Mouse (Mus musculus) erythroblast, adult 5-6 weeks (primary cell): ENCODE results near the gene Hnrnpa1. TPM values are rescaled to one million over a fixed set of nuclear protein-coding genes. Genes with fewer than 3 reads are reported as not detected.
"Not testable (repeated sequence)": the region's sequence is repeated elsewhere in the genome, so short reads cannot be mapped to it uniquely, and the experiment has no call there.

Experiments used
- ATAC-seq: replicated peaks from 2 replicates; pipeline ENCODE4 v1.8.0; 2016; ENCODE audit warnings: moderate number of reproducible peaks, mild to moderate bottlenecking, moderate TSS enrichment, inconsistent platforms; ENCODE audit not compliant: poor library complexity, low FRiP score, severe bottlenecking
- total RNA-seq, 2 experiments: library from RNA; stranded (forward) in 1 of 2; stranded (reverse) in 1 of 2; fragments of 150-400 nt in 1 of 2; fragments of 200-764, 138-1000 nt in 1 of 2; gene quantifications; 2 replicates each; pipeline versions ENCODE4 v1.2.3 to v1.2.4; 2015 to 2017; ENCODE audit warnings: low replicate concordance in 2 of 2

Hnrnpa1 gene
- total RNA-seq, 2 experiments from 2014 or later = 130 to 189 TPM

GRCm38 (mm10) chr15:103239130-103239684, 1.0 kb upstream of the Hnrnpa1 start:
- ATAC-seq = peak; percentile 73

DNA sequence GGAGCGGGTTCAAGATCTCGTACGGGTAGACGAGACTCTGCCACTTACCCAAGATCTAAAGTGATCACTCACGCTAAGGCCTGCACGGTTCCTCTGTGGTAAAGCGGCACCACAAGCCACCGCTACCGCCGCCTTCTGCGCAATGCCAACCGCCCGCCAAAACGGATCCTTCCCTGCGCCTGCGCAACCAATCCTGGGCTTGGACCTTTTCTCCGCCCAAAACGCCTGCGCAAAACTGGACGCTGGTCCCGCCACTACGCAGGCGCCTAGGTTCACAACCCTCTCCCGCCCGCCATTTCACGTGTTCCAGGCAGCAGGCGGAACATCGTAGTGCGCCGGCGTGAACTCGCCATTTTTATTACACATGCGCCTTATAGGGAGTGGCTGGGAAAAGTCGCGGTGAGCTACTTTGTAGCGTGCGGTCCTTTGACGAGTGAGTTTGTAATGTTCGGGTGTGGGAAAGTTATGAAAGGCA, 510 bp upstream of the Hnrnpa1 start, which contains the start of gene Cbx5:
Gene Cbx5 (minus strand): TSS at position 132 of the 475 bp plus-strand sequence.
- ATAC-seq = peak; percentile 70

DNA sequence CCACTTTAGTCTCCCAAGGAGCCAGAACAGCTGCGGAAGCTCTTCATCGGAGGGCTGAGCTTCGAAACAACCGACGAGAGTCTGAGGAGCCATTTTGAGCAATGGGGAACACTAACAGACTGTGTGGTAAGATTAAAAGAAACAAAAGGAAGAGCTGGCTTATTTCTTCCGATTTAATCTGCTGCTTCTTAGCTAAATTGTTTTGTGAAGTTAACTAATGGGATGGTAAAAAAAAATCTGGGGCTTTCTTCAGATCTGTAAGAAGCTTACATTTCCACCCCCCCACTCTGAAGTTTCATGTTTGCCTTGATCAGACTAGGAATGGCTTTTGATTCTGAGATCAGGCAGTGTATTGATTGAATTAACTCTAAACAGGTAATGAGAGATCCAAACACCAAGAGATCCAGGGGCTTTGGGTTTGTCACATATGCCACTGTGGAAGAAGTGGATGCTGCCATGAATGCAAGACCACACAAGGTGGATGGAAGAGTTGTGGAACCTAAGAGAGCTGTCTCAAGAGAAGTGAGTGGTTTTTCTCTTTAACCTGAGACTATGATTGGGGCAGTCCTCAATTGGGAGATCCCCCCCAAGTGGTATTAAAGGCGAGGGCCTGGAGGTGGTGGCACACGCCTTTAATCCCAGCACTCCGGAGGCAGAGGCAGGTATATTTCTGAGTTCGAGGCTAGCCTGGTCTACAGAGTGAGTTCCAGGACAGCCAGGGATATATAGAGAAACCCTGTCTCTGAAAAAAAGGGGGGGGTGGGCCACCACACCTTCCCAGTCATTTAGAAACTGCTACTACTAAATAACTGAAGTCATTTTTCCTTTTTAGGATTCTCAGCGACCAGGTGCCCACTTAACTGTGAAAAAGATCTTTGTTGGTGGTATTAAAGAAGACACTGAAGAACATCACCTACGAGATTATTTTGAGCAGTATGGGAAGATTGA, 1.1 kb downstream of the Hnrnpa1 start:
- not testable (repeated sequence) for ATAC-seq

- ATAC-seq = no peak
Observed at GRCm38 (mm10) chr15:103242885-103243284, 2.7 kb downstream of the Hnrnpa1 start.

DNA sequence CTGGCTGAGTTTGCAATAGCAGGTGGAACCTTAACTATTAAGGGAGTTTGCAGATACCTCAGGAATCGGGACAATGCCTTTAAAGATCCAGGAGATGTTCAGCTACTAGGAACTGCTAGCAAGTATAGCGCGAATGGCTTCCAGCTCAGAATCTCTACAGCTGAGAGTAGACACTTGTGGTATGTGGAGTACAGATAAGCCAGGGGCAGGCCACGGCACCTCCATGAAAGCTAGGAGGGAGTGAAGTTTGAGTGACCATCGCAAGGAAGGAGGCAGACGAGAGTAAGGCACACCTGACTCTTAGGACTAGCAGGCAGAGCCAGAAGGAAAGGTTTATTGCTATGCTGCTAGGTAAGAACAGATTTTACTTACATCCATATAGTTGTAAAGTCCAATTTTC, 5.4 kb downstream of the Hnrnpa1 start:
- ATAC-seq = peak; percentile 50; the same call in 1 of the 2 replicates

- ATAC-seq = no peak
Observed at GRCm38 (mm10) chr15:103247078-103247781, 7.0 kb downstream of the Hnrnpa1 start.

- no peak for ATAC-seq
Observed at GRCm38 (mm10) chr15:103247782-103248400, 7.7 kb downstream of the Hnrnpa1 start.

- no peak for ATAC-seq
Observed at GRCm38 (mm10) chr15:103248401-103249313, 8.4 kb downstream of the Hnrnpa1 start.

DNA sequence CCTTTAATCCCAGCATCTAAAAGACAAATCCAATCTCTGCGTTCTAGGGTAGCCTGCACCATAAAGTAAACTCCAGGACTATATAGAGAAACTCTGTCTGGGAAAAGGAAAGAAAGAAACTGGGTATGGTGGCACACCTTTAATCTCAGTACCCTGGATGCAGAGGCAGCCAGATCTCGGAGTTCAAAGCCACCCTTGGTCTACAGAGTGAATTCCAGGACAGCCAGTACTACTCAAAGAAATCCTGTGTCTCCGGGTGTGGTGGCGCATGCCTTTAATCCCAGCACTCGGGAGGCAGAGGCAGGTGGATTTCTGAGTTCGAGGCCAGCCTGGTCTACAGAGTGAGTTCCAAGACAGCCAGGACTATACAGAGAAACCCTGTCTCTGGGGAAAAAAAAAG, 9.3 kb downstream of the Hnrnpa1 start:
- not testable (repeated sequence) for ATAC-seq

GRCm38 (mm10) chr15:103250195-103250740, 10.0 kb downstream of the Hnrnpa1 start:
- ATAC-seq = peak; percentile 21

GRCm38 (mm10) chr15:103251595-103251994, 11.4 kb downstream of the Hnrnpa1 start:
- peak; percentile 62 for ATAC-seq

GRCm38 (mm10) chr15:103252660-103253059, 12.4 kb downstream of the Hnrnpa1 start:
- peak; percentile 48 for ATAC-seq

- ATAC-seq = no peak
Observed at GRCm38 (mm10) chr15:103253352-103253751, 13.1 kb downstream of the Hnrnpa1 start.

DNA sequence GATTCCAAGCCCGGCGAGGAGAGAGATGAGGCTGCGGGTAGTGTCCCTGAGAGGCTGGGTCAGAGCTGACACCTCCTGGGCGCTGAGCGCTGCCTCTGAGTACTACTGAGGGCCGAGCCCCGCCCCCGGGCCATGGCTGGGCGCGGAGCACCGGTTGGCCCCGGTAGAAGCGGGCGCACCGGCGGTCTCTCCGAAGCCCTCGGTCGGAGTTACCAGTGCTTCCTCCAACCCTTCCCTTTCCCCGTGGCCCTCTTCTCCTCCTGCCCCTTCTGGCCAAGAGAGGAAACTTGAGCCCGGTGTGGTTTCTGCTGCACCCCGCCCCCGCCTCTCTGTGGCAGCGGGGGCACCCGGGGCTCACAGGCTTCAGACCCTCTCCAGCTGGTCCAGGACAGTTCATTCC, 14.9 kb downstream of the Hnrnpa1 start:
- ATAC-seq = peak; percentile 20

- no peak for ATAC-seq
Observed at GRCm38 (mm10) chr15:103256210-103256986, 16.2 kb downstream of the Hnrnpa1 start.

DNA sequence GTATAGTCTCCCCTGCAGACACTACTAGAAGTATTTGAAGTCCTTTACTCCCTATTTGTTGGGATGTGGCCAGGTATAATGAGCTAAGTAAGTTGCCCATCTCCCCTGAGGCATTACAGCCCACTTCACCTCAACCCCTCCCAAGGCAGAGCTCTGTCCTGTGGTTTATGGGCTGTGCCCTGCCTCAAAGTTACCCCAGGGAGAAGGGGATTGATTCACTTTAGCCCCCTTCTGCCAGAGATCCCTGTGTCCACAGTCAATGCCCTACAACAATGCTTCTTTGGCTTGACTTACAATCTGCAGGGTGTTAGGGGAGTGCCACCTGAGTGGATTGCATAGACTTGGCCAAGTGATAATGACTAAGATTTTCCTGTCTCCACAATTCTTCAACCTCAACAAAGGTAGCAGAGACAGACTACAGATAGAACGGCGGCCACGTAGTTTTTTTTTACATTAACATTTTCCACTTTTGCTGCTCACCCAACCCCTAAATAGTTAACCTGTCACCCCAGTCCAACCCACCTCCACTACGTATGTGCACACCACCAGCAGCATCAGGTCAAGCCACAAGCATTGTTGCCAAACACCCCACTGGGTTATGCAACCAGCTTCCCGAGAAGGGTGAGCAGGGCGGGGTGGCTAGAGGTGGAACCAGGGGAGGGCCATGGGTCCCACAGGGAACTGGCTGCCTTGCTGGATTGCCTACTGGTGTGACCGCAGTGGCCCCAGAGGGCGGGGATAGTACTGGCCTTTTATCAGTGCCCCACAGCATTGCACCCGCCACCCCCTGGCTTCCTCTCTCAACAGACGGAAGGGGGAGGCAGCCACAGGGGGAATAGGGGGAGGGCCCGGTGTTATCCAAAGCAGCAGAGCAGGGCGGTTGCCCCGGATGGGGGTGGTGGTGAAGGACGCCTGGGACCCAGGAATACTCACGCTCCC, 17.8 kb downstream of the Hnrnpa1 start, which contains the start of gene Nfe2:
Gene Nfe2 (minus strand): TSS at position 614 of the 939 bp plus-strand sequence.
- peak; percentile 78 for ATAC-seq

DNA sequence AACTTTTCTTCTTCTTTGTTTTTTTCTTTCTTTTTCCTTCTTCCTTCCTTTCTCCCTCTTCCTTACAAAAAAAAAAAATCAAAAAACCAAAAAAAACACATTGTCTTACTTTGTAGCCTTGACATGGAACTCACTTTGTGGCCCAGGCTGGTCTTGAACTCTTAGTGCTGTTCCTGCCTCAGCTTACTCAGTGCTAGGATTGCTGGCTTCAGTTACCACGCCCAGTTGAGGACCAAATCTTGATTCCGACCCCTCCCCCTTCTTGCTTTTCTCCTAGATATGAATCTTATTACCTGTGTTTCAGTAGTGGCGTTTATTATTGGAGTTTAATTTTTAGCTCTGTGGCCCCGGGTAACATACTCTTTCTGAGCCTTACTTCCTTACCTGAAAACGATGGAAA, 18.9 kb downstream of the Hnrnpa1 start:
- ATAC-seq = no peak
